Mouse (Mus musculus): ENCODE measurements around the gene Cbarp.

The Cbarp gene

DNA sequence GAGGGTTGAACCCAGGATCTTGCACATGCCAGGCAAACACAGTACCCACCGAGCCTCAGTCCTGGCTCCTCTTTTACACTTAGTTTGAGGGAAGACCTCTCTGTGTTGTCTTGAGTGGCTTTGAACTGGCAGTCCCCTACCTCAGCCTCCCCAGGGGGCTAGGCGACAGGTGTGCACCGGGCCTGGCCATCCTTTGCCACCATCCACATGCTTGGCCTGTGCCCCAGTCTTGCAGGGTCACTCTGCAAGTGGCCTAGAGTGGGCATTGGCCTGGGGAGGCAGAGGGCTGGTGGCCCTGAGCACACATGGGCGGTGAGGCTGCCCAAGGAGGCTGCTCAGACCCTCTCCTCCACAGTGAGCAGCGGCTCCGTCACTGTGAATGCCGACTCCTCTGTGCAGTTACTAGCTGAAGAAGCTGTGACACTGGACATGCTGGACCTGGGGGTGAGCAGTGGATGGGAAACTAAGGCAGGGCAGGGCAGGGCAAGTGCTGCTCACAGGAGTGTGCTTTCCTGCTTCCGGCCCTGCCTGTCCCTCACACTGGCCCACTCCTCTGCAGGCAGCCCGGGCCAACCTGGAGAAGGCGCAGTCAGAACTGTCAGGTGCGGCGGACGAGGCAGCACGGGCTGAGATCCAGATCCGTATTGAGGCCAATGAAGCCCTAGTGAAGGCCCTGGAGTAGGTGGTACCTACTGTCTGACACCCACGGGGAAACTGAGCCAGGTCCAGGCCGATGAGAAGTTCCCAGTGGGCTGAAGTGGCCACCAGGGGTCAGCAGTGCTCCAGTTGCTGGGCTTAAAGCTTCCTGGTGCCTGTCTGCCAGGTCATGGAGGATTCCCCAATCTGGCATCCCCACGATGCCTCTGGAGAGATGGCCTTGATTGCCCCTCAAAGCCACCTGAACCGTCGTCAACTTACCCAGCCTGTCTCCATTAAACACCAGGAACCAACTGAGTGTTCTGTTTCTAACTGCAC lies 4.5 kb upstream of the Cbarp start:
- DNase-seq (ENCODE audit: low read depth, low spot score): peak; percentile 55

DNA sequence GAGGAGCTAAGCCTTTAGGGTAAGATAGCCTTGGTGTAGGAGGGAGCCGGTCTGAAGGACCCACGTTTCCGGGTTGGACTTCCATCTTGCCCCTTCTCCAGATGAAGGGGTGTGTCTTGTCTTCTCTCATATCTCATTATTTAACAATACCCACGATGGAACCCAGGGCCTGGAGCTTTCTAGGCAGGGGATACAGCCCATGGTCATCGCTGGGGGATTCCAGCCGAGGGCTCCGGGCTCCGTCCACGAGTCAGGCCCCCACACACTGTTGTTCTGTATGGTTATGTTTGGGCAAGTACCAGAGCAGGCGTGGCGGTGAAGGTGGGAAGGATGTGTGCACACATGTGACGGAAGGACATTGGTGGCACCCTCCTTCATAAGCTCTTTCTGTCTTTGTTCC lies 3.5 kb upstream of the Cbarp start:
- no peak for DNase-seq (ENCODE audit: low read depth, low spot score)

DNA sequence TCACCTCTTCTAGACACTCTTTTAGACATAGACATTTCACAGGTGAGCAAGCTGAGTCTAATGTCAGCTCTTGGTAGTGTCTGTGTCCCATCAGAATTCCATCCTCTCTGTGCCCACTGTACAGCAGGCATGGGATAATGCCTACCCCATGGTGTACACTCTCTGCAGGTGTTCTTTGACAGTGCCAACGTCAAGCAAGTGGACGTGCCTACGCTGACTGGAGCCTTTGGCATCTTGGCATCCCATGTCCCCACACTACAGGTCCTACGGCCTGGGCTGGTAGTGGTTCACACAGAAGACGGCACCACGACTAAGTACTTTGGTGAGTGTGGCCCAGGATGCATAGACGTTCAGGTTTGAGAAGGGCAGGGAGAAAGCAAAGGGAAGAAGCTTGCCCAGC lies 3.0 kb upstream of the Cbarp start:
- no peak for DNase-seq (ENCODE audit: low read depth, low spot score)

DNA sequence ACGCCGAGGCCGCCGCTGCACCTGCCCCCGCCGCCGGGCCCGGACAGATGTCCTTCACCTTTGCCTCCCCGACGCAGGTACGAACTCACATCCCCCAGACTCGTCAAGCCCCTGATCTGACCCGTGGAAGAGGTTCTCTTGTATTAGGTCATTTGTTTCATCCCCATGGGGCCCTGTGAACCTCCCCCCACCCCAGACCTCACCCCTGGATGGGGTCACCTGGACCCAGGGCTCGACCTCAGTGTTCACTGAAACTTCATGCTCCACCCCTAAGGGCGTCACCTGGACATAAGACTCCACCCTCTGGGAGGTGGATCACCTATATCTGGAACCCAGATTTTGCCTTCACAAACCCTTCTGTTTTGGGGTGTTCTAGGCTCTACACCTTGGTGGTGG lies 1.9 kb upstream of the Cbarp start:
- DNase-seq (ENCODE audit: low read depth, low spot score): no peak

DNA sequence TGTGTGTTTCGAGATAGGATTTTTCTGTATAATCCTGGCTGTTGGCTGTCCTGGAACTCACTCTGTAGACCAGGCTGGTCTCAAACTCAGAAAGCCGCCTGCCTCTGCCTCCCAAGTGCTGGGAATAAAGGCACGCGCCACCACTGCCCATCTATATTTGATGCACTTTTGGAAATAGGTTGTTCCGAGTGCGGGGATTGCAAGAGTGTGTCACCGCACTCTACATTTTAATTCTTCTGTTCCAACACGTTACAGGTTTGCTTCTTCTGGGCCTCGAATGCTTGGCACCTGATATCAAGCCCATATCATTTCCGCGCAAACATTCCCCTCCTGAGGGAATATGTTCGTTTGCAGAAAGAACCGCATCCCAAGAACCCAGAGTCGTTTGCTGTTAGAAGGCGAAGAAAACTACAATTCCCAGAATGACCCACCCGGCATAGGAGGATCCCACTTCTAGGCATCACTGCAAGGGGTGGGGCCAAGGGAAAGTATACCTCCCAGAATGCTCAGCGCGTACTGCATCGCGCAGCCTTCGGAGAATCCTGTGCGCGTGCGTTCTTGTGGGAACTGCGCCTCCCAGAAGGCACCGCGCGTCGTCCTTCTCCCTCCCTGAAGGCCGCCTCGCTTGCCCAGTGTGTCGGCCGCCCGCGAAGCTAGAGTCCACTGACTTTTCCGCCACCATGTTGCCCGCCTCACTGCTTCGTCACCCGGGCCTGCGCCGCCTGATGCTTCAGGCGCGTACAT lies 1.3 kb upstream of the Cbarp start:
- DNase-seq (ENCODE audit: low read depth, low spot score): peak; percentile 98

DNA sequence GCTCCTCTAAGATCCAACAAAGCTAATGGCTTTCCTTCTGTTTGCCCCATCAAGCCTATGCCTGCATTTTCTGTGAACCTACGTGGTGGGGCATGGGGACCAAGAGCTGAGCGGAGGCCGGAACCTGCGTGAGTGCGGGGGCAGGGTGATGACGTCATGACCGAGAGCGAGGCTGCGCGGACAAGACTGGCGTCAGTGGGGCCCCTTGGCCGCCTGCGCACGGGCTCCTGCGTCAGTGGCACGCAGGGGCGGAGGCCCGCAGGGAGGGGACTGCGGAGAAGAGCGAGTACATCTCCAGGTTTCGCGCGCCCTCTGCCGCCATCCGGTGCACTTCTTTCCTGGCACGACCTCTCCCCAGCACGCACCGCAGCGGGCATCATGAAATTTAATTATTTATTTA lies 608 bp upstream of the Cbarp start:
- DNase-seq (ENCODE audit: low read depth, low spot score): peak; percentile 99

DNA sequence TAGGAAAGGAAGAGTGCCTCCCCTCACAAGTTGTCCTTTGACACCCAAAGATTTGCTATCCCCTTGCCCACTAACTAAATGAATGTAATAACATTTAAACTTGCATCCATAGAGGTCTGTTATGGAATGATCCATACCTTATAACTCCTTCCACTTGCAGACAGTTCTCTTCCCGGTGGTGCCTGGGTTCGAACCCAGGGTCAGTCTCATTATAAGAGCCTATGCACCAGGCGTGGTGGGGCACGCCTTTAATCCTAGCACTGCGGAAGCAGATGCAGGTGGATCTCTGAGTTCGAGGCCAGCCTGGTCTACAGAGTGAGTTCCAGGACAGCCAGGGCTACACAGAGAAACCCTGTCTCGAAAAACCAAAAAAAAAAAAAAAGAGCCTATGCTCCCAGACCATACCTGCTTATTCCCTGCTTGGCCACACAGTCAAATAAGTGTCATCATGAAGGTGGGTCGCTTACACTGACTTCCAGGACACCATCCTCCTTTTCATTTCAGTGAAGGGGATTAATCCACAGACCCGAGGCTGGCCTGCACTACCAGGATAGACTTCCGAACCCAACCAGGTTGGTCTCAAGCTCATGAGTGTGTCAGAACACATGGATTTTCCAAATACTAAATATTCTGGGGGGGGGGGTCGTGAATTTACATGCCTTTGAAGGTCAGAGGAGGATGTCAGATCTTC lies 515 bp downstream of the Cbarp start:
- no peak for DNase-seq (ENCODE audit: low read depth, low spot score)

DNA sequence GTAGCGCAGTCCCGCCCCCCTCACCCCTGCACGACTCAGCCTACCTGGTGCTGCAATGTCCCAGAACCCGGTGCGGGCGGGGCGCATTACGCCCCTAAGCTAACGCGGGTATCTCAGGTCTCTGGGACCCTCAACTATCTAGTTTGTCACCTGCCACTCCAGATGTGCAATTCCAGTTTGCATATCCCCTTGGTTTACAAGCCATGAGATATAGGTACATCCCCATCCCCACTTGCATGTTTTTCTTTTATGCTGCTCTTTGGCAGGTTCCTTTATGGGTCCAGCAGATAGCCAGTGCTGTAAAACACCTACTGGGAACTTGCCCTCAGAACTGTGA lies 1.2 kb downstream of the Cbarp start:
- peak; percentile 91 for DNase-seq (ENCODE audit: low read depth, low spot score)

DNA sequence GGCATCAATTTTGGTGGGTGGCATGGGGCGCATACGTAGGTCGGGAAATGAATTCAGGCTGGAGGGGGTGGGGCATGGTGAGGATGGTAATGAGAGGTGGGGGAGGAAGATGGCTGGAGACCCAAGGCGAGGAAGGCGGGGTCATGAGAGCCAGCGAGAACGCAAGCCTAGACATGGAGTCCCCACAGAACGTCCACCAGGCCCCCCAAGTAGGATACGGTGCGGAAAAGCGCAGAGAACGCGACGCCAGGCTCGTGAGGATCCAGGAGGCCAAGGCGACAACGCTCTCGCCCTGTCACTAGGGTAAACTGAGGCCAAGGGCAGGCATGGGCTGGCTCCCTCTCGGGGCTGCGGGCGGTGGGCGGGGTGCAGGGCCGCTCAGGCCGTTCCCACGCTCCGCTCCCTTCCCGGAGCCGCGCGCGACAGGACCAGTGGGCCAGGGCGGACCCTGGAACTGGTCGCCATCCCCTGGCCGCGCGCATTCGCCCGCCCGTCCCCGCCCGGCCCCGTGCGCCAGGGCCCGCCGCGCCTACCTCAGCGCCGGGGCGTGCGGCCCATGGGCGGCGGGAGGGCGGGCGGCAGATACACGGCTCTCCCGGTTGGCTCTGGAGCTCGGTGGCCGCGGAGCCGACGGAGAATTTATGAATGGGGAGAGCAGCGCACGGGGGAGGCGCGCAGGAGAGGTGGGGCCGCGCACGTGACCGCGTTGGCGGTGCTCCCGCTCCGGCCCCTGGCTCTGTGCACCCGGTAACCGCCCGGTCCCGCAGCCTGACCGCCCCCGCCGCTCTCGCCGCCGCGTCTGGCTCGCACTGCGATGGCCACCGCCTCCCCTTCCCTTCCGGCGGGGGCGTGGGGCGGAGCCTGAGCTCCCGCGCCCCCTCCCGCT lies 1.8 kb downstream of the Cbarp start, which contains the start of gene Atp5d:
Gene Atp5d, plus strand, starts transcription at position 80 of the 886 bp plus-strand sequence.
- peak; percentile 35 for DNase-seq (ENCODE audit: low read depth, low spot score)

DNA sequence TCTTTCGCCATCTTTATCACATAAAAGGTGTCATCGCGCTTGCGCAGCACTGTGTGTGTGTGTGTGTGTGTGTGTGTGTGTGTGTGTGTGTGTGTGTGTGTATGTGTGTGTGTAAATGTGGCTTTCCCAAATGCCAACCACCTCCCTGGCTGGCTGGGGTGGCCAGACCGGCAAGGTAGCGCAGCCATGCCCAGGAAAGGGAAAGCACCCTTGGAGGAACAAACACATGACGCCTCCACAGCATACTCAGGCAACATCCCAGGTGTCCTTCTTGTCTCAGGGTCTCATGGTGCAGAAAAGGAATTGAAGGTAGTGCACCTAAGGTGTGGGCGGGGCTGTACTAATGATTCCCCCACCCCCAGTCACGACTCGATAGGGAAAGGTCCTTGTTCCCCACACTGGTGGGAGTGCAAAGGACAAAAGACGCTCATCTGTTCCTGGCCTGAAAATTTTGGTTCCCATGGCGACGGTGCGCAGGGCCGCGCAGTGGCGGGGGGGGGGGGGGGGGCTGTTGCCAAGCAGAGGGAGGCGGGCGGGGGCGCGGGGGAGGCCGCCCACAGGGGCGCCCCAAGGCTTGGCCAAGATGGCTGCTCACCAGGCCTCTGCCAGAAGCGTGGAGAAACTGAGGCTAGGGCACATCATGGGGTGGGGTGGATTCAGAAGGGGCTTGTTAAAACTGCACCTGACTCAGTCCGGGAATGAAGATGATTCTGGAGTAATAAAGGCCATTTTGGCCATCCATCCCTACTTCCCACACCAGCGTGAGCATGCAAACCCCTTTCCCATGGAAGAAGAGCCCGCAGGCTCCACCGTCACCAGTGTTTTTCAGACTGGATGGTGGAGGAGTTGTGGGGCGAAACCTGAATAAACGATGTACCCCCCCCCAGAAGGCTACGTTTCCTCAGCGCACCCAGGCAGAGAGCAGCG lies 2.7 kb downstream of the Cbarp start:
- no peak for DNase-seq (ENCODE audit: low read depth, low spot score)

DNA sequence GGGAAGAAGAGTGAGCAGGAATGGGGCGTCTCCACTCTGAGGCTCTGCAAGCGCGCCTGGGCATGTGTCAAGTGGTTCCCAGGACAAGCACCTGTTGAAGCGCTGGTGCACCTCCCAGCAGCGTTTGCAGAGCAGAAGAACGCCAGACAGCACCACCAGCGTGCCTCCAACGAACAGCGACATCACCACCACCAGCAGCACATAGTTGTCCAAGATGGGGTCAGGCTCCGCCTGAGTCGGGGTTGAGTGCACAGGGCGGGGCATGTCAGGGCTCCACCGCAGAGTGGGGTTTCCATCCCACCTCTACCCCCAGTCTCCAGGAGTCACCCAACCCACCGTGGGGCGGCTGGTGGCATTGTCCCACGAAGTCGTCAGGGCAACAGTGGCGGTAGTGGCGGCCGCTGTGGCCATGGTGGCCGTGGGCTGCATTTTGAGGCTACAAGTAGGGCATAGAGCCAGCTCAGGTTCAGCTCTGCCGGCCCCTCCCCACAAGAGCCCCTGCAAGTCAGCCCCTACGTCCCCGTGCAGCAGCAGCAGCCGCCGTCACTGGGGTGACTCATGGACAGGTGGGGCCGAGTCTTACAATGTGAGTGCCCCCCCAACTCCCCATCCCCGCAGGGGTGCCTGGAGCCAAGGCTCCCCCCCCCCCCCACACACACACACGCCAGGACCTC lies 3.5 kb downstream of the Cbarp start:
- DNase-seq (ENCODE audit: low read depth, low spot score): no peak

DNA sequence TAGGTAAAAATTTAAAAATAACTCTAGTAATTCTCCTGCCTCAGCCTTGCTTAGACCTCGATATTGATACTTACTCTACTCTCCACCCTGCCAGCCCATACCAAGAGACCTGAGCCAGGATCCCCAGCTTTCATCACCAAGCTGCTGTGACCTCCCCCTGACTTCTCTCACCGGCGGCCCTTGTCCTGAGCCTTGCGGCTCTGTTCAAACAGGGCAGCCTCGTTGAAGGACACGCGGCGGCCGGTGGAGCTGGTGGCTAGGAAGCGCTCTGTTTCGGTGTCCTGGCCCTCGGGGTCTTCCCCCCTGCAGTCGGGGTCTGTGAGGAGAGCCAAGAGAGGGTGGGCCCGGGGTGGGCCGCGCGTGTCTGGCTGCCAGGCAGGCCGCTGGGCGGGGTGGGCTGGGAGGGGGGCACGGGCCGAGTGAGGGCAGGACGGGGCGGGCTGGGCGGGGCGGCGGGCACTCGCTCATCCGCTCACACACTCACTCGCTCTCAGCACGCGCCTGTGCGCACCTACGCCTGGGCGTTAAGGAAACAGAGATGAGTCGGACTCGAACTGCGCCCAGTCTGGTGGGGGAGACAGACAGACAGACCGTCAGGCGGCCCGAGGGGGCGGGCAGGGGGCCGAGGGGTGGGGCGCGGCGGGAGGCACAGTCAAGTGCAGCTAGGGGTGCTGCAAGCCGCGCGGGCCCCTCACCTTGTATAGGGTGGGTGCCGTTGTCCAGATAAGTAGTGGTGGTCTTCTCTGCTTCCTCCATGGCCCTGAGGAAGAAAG lies 4.3 kb downstream of the Cbarp start:
- DNase-seq (ENCODE audit: low read depth, low spot score): no peak

DNA sequence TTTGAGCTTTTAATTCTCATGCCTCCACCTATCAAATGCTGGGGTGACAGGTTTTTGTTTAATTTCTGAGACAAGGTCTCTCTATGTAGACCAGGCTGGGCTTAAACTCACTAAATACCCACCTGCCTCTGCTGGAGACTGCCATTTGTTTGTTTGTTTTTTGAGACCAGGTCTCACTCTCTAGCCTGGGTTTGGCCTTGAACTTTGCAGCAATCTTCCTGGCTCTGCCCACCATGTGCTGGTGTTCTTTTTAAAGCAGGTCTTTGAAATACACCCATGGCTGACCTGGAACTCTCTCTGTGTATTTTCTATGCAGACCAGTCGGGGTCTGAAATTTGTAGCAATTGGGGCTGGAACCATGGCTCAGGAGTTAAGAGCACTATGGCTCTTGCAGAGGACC lies 5.0 kb downstream of the Cbarp start:
- DNase-seq (ENCODE audit: low read depth, low spot score): no peak

DNA sequence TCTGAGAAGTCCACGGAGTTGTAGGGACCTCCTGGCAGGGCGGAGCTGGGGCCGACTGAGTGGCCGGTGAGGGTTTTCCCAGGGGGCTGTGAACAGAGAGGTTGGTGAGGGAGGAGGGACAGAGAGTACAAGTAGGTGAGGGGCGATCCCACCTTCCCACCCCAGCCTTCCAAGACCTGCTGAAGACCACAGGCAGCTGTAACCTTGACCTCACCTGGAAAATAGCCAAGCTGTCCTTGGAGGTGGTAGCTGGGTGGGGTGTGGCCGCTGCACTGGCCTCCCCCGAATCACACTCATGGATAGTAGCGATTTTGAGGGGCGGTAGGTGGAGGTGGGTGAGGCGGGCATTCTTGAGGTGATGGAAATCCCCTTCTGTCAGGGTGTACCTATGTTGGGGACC lies 5.5 kb downstream of the Cbarp start:
- no peak for DNase-seq (ENCODE audit: low read depth, low spot score)

DNA sequence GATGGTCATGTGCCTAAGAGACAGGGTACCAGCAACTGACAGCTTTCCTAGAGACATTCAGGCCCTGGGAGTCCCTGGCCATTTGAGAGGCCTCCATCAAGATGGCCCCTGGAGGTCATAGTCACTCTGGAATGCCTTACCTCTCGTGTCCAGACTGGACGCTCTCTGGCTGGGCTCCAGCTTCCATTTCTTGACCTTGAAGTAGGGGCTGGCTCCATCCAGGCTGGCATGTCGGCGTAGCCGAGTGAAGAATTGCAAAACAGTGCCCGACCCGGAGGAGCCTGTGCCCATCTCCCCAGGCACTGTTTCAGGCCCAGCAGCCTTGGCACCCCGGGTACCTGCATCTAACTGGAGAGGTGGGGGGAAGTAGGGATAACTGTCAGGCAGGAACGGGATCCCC lies 6.2 kb downstream of the Cbarp start:
- no peak for DNase-seq (ENCODE audit: low read depth, low spot score)

DNA sequence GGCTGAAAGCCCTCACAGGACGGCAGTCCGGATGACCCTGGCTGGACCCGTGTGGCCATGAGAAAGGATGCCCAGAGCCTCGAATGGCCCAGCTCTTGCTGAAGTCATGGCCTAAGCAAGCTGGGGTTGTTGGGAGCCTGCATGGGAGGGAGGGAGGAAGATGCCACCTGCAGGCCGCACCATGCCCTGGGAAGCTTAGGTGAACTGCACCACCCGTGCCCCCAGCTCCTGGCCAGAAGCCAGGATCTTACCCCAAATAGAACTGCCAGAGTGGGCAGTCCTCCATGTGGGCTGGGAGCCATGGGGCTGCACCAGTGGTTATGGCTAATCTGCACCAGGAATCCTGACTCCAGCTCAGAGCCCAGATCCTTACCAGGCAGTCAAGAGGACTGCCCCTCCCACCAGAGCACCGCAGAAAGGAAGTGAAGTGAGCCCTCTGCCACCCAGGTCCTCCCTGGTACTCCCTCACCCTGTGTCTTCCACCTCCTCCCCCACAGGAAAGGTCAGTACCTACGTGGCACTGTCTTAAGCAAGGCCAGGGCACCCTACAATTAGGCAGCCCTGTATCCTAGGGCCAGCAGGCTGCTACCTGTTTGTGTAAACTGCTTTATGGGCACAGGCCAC lies 7.3 kb downstream of the Cbarp start:
- peak; percentile 38 for DNase-seq (ENCODE audit: low read depth, low spot score)

DNA sequence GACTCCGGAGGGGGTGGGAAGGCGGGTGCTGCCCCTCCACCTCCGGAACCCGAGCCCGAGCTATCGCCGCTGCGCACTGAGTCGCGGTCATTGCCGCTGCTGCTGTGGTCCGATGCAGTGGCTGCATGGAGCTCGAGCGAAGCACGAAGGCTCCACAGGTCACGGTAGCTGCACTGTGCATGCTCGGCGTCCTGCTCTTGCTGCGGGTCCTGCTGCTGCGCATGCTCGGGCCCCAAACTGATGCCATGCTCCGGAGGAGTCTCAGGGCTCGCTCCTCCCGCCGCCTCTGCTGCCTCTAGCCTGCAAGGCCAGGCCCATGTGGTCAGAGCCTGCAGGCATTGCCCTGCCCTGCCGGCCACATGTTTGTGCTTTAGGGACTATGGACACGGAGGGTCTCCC lies 8.7 kb downstream of the Cbarp start:
- no peak for DNase-seq (ENCODE audit: low read depth, low spot score)

DNA sequence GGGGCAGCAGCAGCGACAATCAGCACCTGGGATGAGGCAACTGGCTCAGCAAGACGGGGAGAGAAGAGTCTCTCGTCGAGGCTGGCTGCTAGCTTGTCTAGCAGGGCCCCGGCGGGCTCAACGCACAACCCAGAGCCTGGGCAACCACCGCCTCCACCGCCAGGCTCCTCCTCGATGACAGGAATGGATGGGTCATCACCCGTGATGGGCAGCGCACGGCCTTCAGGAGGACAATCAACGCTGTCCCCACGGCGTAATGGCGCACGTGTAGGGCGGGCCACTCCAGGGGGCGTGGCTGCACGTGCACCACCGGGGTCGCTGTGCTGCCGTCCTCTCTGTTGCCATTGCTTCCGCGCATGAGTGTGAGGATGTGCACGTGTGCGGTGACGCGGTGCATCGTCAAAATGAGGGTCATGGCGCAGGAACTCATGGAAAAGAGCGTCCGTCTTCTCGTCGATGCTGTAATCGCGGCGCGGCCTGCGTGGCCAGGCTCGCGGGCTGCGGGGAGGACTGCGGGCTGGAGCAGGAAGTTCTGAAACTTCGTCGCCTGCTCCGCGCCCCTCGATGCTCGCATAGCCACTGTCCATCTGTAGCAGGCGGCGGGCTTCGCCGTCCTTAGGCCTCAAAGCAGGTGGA lies 9.2 kb downstream of the Cbarp start:
- no peak for DNase-seq (ENCODE audit: low read depth, low spot score)
